Mouse (Mus musculus) kidney, adult 2 months (tissue): ENCODE data around the gene Pxn.

Source experiments
- CTCF ChIP-seq: fragments of 200-500 bp; conservative IDR thresholded peaks from 2 replicates; pipeline ENCODE4 v1.5.1; 2011; ENCODE audit warnings: low read depth, mild to moderate bottlenecking, control low read depth, low read length, moderate library complexity, mixed read lengths; ENCODE audit not compliant: insufficient read depth, insufficient read length
- POLR2A ChIP-seq: fragments of 200-500 bp; IDR thresholded peaks from one replicate; pipeline ENCODE4 v1.6.1; 2011; ENCODE audit warnings: low read depth, low read length, control low read depth

GRCm38 (mm10) chr5:115488841-115489698 lies 17.4 kb upstream of the Pxn start:
- peak; percentile 94 for TF ChIP-seq POLR2A
- TF ChIP-seq CTCF: no peak
